Mouse (Mus musculus): ENCODE data around the gene Galk2.

DNA sequence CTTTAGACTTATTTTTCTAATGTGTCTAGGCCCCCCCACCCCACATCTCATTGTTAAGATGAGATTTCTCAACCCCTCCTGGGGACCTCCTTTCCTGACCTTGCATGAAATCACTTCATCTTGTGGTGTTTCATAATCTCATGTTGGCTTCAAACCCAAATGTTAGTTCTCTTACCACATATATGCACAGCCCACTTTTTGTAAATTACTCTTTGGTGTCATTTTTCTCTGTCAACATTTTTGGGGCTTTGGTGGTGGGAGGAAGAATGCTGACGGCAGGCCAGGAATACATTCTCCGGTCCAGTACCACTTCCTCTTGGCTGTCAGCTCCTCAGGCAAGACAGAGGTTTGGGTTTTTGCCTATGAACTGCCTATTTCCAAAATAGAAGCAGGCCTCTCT is 71.0 kb downstream of the Galk2 start:
- TF ChIP-seq CTCF (IDR thresholded peaks at IDR 0.05; ENCODE audit: borderline replicate concordance, control insufficient read depth, extremely low read depth, insufficient read depth, low read length, poor library complexity) (no peak), POLR2A (IDR thresholded peaks at IDR 0.05; ENCODE audit: control insufficient read depth, extremely low read depth, insufficient read depth, low read length, poor library complexity) (no peak)
